Mouse (Mus musculus) embryo, embryonic 10 days (tissue): ENCODE measurements at regions not wholly inside any gene's neighbourhood (a gene's known extent, or its start where the extent isn't known, plus 50 kb on each side); places are given as distances from the start of the nearest gene placed in this dataset.

ENCODE experiments used
- DNase-seq: peaks from one replicate; pipeline ENCODE4 v3.0.0-alpha.2; 2015; ENCODE audit warnings: low spot score

GRCm38 (mm10) chr3:69953674-69954329 is 53.6 kb upstream of the Otol1 start:
- DNase-seq: no peak

GRCm38 (mm10) chr3:69922792-69923418 is 63.2 kb upstream of the Sptssb start:
- DNase-seq: no peak

GRCm38 (mm10) chr3:69912859-69913258 is 53.1 kb upstream of the Sptssb start:
- DNase-seq: peak; percentile 44

- no peak for DNase-seq
Measured at GRCm38 (mm10) chr3:69910073-69910472, 50.3 kb upstream of the Sptssb start.
